Mouse (Mus musculus) hindbrain, postnatal 0 days (tissue): Measurements from ENCODE around the gene Ckap4. TPM values are rescaled to one million over a fixed set of nuclear protein-coding genes. Genes with fewer than 3 reads are reported as not detected.

ENCODE experiments used
- ATAC-seq: fragments of 200-750 bp; cut with Nextera tagmentation; 2 replicates; pipeline ENCODE4 v1.8.0; 2017; ENCODE audit warnings: mild to moderate bottlenecking, moderate TSS enrichment, moderate library complexity
- DNase-seq: peaks from one replicate; pipeline ENCODE4 v3.0.0-alpha.2; 2015; ENCODE audit warnings: low spot score
- H3K27ac ChIP-seq: fragments of 300-500 bp; sonication (generic); 2 replicates; pipeline ENCODE4 v1.5.1; 2014; ENCODE audit warnings: mild to moderate bottlenecking
- H3K27me3 ChIP-seq: fragments of 300-500 bp; sonication (generic); 2 replicates; pipeline ENCODE4 v1.6.1; 2014; ENCODE audit warnings: low read length, mixed read lengths; ENCODE audit not compliant: insufficient read depth
- H3K36me3 ChIP-seq: fragments of 300-500 bp; sonication (generic); 2 replicates; pipeline ENCODE4 v1.6.1; 2014; ENCODE audit warnings: low read length, mixed read lengths; ENCODE audit not compliant: insufficient read depth
- H3K4me1 ChIP-seq: fragments of 300-500 bp; sonication (generic); 2 replicates; pipeline ENCODE4 v1.6.1; 2014; ENCODE audit warnings: antibody characterized with exemption, low read length, mixed read lengths; ENCODE audit not compliant: insufficient read depth
- H3K4me2 ChIP-seq: fragments of 300-500 bp; sonication (generic); 2 replicates; pipeline ENCODE4 v1.6.1; 2014; ENCODE audit warnings: low read depth, mild to moderate bottlenecking, low read length, moderate library complexity, mixed read lengths
- H3K4me3 ChIP-seq: fragments of 300-500 bp; sonication (generic); 2 replicates; pipeline ENCODE4 v1.5.1; 2014; ENCODE audit warnings: low read length
- H3K9ac ChIP-seq: fragments of 300-500 bp; sonication (generic); replicated peaks from 2 replicates; pipeline ENCODE4 v1.6.1; 2014; ENCODE audit warnings: mild to moderate bottlenecking, low read length, moderate library complexity, mixed read lengths
- H3K9me3 ChIP-seq: fragments of 300-500 bp; sonication (generic); 2 replicates; pipeline ENCODE4 v1.6.1; 2016; ENCODE audit warnings: low read length, mixed read lengths
- CTCF ChIP-seq: IDR thresholded peaks from 2 replicates; pipeline ENCODE4 v1.5.1; 2016; ENCODE audit warnings: antibody characterized with exemption, control low read depth, low read depth
- WGBS: fragments of 180-500 bp; shearing (Covaris S2); extraction: QIAGEN DNeasy Blood & Tissue Kit; methylation state at CpG from one replicate; pipeline ENCODE4 v1.1.7; 2014; 5-methylcytosine and 5-hydroxymethylcytosine counted together
- polyA plus RNA-seq: library from polyadenylated mRNA; unstranded; fragments of >200 nt; fragmentation: Nextera tagmentation; extraction: Ambion mirVana; gene quantifications from 2 replicates; pipeline ENCODE4 v1.2.1, GENCODE M21; 2015
- total RNA-seq: library from RNA; depleted of rRNA; stranded (reverse); fragments of >200 nt; gene quantifications from 2 replicates; pipeline ENCODE4 v1.2.3, GENCODE M21; 2014

Gene Ckap4
- total and polyA plus RNA-seq, 2 experiments from 2014 or later: 52.1 to 53.1 TPM

DNA sequence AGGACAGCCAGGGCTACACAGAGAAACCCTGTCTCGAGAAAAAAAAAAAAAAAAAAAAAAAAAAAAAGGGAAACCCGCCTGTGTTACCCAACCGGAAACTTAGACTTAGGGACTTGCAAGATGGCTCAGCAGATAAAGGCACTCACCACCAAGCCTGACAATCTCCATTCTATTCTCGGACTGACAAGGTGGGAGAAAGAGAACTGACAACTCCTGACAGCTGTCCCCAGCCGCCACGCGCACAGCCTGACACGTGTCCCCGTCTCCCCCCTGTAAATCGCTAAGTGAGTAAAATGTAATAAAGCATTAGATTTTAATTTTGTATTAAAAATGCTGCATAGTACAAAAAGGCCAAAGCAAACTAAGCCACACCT is 16.0 kb upstream of the Ckap4 start:
- no peaks in the 10 kb centered on the region for H3K4me1 ChIP-seq
- H3K9ac ChIP-seq: no peak overlapping the region
- H3K27me3 ChIP-seq: no peaks in the 10 kb centered on the region
- DNase-seq (no peak), ATAC-seq (no peak)
- H3K4me2 ChIP-seq: no peak overlapping the region
- H3K4me3 ChIP-seq: no peak overlapping the region
- no peak for TF ChIP-seq CTCF
- no peaks in the 10 kb centered on the region for H3K36me3 ChIP-seq
- H3K27ac ChIP-seq: no peak overlapping the region
- H3K9me3 ChIP-seq: no peaks in the 10 kb centered on the region
- 84% methylated on average over 10 of the region's 10 CpGs for WGBS

DNA sequence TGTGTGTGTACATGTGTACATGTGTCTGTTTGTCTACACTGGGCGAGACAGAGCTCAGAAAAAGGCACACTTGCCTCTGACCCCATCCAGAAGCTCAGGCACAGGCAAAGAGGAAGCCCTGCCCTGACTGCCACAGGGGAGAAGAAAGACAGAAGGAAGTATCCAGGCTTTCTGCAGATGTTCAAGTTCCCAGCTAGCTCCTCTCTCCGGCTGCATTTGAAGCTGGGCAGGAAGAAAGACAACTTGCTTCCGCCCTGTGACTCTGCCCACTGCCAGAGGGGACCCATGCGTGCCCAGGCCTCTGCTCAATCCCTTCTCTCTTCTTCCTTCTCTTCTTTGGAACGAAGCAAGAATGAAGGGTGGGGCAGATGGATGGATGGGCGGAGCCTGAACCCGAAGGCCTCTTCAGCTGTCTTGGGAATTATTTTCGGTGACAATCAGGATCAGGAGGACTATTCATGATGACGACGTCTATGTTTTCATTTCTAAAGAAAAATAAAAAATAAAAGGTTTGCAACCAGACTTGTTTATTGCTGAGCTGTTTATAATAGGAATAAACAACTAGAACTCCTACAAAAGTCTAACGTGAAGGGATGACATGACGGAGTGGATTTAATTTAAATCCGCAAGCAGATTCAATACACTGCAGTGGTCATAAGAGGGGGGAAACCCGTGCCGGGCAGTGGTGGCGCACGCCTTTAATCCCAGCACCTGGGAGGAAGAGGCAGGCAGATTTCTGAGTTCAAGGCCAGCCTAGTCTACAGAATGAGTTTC is 15.5 kb upstream of the Ckap4 start:
- Histone ChIP-seq H3K36me3 (no peaks in the 10 kb centered on the region), H3K9me3 (no peaks in the 10 kb centered on the region), H3K27ac (no peak overlapping the region), H3K4me1 (no peaks in the 10 kb centered on the region), H3K4me2 (no peak overlapping the region), H3K4me3 (no peak overlapping the region), H3K27me3 (no peaks in the 10 kb centered on the region), H3K9ac (no peak overlapping the region)
- no peak for ATAC-seq
- TF ChIP-seq CTCF: no peak
- 73% methylated on average over 17 of the region's 17 CpGs for WGBS
- DNase-seq: no peak

DNA sequence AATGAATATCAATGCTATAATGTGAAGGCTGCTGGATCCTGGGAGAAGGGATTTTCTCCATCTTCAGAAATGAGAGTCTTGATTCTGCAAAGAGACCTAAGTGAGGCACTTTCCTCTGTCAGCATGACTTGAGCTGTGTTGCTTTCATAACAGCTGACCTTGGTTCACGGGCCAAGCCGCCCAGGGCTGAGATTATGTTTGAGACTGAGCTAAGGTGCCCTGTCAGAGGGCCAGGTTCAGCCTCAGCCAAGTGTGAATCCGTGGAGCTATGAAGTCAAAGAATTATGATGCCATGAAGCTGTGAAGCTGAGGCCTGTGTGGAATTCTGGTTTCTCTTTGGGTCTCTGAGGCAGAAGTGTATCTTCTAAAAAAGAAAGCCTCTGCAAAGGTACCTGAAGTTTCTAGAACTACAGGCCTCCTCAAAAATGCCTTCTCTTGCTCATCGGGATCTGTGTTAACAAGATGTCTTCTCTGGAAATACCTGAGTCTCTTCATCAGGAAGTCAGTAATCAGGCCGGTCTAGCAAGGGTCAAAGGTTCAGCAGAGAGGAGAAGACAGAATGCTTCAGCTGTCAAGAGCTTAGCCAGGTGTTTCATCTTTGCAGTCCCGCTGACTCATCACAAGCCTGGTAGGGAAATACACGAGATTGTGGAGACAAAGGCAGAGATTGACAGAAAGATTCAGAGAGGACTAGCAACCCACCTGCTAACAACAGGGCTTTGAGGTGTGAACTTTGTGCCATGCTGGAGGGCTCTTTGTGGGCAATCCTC is 11.2 kb upstream of the Ckap4 start:
- no peak for TF ChIP-seq CTCF
- 74% methylated on average over 7 of the region's 7 CpGs for WGBS
- no peaks in the 10 kb centered on the region for H3K4me1 ChIP-seq
- no peak overlapping the region for H3K9ac ChIP-seq
- no peaks in the 10 kb centered on the region for H3K9me3 ChIP-seq
- no peak overlapping the region for H3K27ac ChIP-seq
- DNase-seq (no peak), ATAC-seq (no peak)
- no peak overlapping the region for H3K4me2 ChIP-seq
- H3K27me3 ChIP-seq: no peaks in the 10 kb centered on the region
- no peak overlapping the region for H3K4me3 ChIP-seq
- H3K36me3 ChIP-seq: no peaks in the 10 kb centered on the region

DNA sequence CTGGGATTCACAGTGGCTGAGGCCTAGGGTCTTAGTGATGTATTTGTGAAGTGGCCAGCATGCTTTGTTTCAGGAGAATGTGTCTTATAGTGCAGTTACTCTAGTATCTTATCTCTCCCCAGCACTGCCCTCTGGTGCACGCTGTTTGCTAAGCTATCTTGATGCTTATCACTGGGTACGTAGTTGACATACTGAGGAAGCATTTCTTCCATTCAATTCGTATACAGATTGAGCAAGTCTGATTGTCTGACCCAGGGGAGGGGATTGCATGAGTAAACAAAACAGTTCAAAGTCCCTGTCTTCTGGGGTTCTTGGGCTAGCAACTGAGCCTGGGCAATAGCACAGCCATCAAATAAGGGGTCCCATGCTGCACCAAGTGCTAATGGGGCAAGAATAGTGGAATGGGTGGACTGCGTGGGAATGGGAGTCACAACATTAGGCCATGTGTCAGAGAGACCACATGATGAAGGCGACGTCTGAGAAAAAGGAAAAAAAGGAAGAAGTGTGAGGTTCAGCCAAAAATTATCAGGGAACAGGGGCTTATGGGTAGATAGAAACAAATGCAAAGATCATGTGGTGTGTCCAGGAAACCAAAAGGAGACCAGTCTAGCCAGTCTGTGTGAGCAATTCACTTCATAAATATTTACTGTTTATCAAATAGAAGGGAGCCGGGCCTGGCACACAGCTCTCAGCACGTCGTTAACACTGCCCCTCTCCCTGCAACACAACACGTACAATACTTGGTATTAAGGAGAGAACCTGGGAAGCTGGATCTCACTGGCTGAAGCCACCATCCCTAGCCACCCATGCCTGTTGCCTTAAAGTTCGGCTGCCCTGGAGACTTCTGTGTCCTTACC is 9.2 kb upstream of the Ckap4 start:
- Histone ChIP-seq H3K4me2 (no peak overlapping the region), H3K4me3 (no peak overlapping the region), H3K4me1 (no peaks in the 10 kb centered on the region), H3K9me3 (no peaks in the 10 kb centered on the region), H3K9ac (no peak overlapping the region), H3K36me3 (no peaks in the 10 kb centered on the region), H3K27me3 (no peaks in the 10 kb centered on the region), H3K27ac (no peak overlapping the region)
- WGBS: 81% methylated on average over 11 of the region's 11 CpGs
- peak; percentile 43 for TF ChIP-seq CTCF
- ATAC-seq (no peak), DNase-seq (peak; percentile 23)

DNA sequence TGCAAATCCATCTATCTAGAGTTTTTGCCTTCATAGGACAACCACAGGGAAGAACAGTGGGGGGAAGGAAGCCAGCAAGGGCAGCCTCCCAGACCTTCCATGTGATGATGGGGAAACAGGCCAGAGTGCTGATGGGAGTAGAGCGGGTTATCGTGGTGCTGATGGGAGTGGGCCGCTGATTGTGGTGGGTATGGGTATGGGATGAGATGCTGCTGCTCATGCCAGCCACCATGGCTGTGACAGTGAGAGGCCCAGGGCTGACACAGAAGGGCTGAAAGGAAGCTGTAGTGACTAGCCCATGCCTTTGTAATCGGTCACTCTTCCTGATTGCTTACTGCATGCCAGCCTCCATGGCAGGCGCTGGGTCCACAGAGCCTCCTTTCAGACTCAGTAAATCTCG is 5.8 kb upstream of the Ckap4 start:
- no peaks in the 10 kb centered on the region for H3K36me3 ChIP-seq
- H3K4me2 ChIP-seq: no peak overlapping the region
- DNase-seq: no peak
- no peak for TF ChIP-seq CTCF
- H3K27ac ChIP-seq: no peak overlapping the region
- no peaks in the 10 kb centered on the region for H3K27me3 ChIP-seq
- ATAC-seq: no peak
- no peak overlapping the region for H3K4me3 ChIP-seq
- WGBS: 92% methylated on average over 6 of the region's 6 CpGs
- no peak overlapping the region for H3K9ac ChIP-seq
- H3K9me3 ChIP-seq: no peaks in the 10 kb centered on the region
- no peaks in the 10 kb centered on the region for H3K4me1 ChIP-seq

DNA sequence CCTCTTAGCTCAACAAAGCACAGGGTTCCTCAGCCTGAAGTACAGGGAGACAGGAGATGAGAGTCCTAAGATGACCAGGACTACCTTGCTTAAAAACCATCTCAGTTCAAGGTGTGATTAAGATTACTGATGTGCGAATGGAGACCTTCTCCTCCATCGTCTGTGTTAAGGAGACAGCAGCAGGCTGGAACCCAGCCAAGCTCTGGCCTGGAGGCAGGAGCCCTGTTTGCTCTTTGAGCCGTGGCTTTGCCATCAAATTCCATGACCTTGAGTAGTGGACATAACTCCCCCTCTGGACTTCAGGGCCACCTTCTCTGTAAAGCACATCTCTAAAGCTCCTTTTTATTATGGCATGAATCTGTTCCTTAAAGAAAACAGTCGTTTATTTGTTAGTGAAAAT is 2.0 kb upstream of the Ckap4 start:
- Histone ChIP-seq H3K27me3 (no peaks in the 10 kb centered on the region), H3K4me2 (no peak overlapping the region), H3K27ac (no peak overlapping the region; the same call in 1 of the 2 replicates), H3K4me3 (no peak overlapping the region), H3K9me3 (no peaks in the 10 kb centered on the region), H3K9ac (no peak overlapping the region), H3K4me1 (peaks cover 18% of the 10 kb centered on the region), H3K36me3 (no peaks in the 10 kb centered on the region)
- no peak for ATAC-seq
- 54% methylated on average over 4 of the region's 4 CpGs for WGBS
- no peak for TF ChIP-seq CTCF
- peak; percentile 57 for DNase-seq
